Mouse (Mus musculus): ENCODE data around the gene 3110040M04Rik. TPM values are rescaled to one million over a fixed set of nuclear protein-coding genes. Genes with fewer than 3 reads are reported as not detected.
A peak's percentile ranks its signal among the peaks of the same experiment; 100 is the strongest.

The 3110040M04Rik gene
- polyA plus RNA-seq, 1 experiment from 2014 or later = not detected

GRCm38 (mm10) chr1:151245165-151245564 is 41.2 kb downstream of the 3110040M04Rik start:
- WGBS = 90% methylated on average over 10 of the region's 10 CpGs
- no peak overlapping the region for H3K9ac ChIP-seq (replicated peaks)
- no peaks in the 10 kb centered on the region for H3K36me3 ChIP-seq
- H3K4me2 ChIP-seq (replicated peaks) = no peak overlapping the region
- H3K27ac ChIP-seq = no peak overlapping the region
- H3K9me3 ChIP-seq = peaks cover 3% of the 10 kb centered on the region
- H3K4me1 ChIP-seq (replicated peaks) = no peaks in the 10 kb centered on the region
- H3K27me3 ChIP-seq = no peaks in the 10 kb centered on the region
- no peak overlapping the region for H3K4me3 ChIP-seq (replicated peaks)
- no peak for ATAC-seq

GRCm38 (mm10) chr1:151245846-151246245 is 41.9 kb downstream of the 3110040M04Rik start:
- Histone ChIP-seq H3K36me3 (no peaks in the 10 kb centered on the region), H3K4me1 (replicated peaks) (0 out of 2 replicates have a peak, but pooled peaks cover 2% of the 10 kb centered on the region), H3K4me2 (replicated peaks) (no peak overlapping the region), H3K9me3 (no peaks in the 10 kb centered on the region; the same call in 1 of the 2 replicates), H3K9ac (replicated peaks) (no peak overlapping the region), H3K27ac (no peak overlapping the region), H3K4me3 (replicated peaks) (no peak overlapping the region), H3K27me3 (no peaks in the 10 kb centered on the region)
- 54% methylated on average over 2 of the region's 2 CpGs for WGBS
- no peak for ATAC-seq

- Histone ChIP-seq H3K27me3 (no peaks in the 10 kb centered on the region), H3K9me3 (no peaks in the 10 kb centered on the region)
- WGBS = 92% methylated on average over 3 of the region's 3 CpGs
Observed at GRCm38 (mm10) chr1:151250109-151250508, 46.2 kb downstream of the 3110040M04Rik start.

DNA sequence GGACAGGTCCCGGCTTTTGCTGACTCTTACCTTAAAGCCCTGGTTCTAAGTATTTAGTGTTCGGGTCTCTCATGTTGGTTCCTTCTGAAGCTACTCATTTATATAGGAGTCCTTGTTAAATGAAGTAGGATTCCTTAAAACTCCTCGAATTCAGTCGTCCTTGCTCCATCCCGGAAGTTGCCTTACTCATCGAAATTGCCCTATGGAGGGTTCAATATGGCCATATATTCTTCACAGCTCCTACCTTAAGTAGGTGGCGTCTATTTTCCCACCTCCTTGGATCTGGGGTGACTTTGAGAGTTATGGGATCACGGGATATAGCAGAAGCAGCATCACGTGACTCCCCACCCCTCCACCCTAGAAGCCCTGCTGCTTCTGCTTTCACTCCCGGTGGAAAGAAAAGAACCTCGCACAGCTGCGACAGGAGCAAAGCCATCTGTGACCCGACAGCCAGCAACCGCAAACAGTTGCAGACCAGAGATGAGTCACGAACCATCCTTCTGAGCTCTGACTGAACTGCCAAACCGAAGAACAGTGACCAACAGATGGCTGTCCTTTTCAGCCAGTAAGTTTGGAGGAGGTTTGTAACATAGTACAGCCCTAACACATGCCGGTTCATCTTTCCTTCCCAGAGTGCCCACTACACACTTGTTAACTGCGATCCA is 46.7 kb downstream of the 3110040M04Rik start:
- ATAC-seq = 0 out of 2 replicates have a peak, but pooled peaks have one; percentile 20
- H3K27ac ChIP-seq = no peak overlapping the region
- H3K4me2 ChIP-seq (replicated peaks) = no peak overlapping the region
- no peaks in the 10 kb centered on the region for H3K36me3 ChIP-seq
- no peaks in the 10 kb centered on the region for H3K9me3 ChIP-seq
- 61% methylated on average over 18 of the region's 18 CpGs for WGBS
- 0 out of 2 replicates have a peak, but pooled peaks cover 3% of the 10 kb centered on the region for H3K4me1 ChIP-seq (replicated peaks)
- H3K27me3 ChIP-seq = no peaks in the 10 kb centered on the region
- H3K4me3 ChIP-seq (replicated peaks) = no peak overlapping the region
- H3K9ac ChIP-seq (replicated peaks) = no peak overlapping the region

More at GRCm38 (mm10) chr1:151250109-151250508, 46.2 kb downstream of the 3110040M04Rik start:
- no peaks in the 10 kb centered on the region for H3K36me3 ChIP-seq
- ATAC-seq = no peak
- no peak overlapping the region for H3K27ac ChIP-seq
- H3K9ac ChIP-seq (replicated peaks) = no peak overlapping the region
- H3K4me3 ChIP-seq (replicated peaks) = no peak overlapping the region
- no peak overlapping the region for H3K4me2 ChIP-seq (replicated peaks)
- H3K4me1 ChIP-seq (replicated peaks) = 0 out of 2 replicates have a peak, but pooled peaks cover 3% of the 10 kb centered on the region

DNA sequence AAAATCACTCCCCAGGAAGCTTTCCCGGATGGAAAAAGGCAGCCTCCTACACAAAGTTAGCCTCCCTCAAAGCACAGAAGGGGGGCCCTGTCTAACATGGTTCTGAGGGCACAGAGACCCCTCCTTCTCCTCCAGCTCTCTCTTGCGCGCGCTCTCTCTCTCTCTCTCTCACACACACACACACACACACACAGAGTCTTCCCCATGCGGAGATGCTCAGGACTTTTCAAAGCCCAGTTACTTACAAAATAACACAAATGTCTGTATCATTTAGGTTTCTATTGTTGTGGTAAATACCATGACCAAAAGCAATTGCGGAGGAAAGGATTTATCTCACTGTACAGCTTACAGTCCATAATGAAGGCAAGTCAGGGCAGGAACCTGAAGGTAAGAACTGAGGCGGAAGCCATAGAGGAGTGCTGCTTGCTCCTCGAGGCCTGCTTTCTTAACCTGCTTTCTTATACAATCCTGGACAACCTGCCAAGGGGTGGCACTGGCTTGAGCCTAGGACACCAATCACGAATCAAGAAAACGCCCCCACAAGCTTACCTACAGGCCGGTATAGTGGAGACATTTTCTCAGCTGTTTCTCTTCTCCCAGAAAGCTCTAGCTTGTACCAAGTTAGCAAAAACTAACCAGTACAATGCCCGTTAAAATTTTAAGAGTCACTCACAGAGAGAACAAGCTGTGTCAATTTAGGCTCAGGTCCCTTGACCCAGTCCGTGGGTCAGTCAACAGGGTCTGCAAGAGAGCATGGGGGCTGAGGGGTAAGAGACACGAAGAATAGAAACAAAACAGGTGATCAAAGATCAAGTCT is 47.5 kb downstream of the 3110040M04Rik start:
- peak; percentile 48; the same call in 1 of the 2 replicates for ATAC-seq
- H3K4me2 ChIP-seq (replicated peaks) = no peak overlapping the region
- no peak overlapping the region for H3K9ac ChIP-seq (replicated peaks)
- no peaks in the 10 kb centered on the region for H3K36me3 ChIP-seq
- 82% methylated on average over 14 of the region's 14 CpGs for WGBS
- no peaks in the 10 kb centered on the region for H3K9me3 ChIP-seq
- H3K4me3 ChIP-seq (replicated peaks) = no peak overlapping the region
- H3K4me1 ChIP-seq (replicated peaks) = 0 out of 2 replicates have a peak, but pooled peaks cover 3% of the 10 kb centered on the region
- H3K27ac ChIP-seq = no peak overlapping the region
- no peaks in the 10 kb centered on the region for H3K27me3 ChIP-seq

Other genes with a start within 250 kb of the 3110040M04Rik start
- gene Hmcn1, start 210.7 kb upstream of the 3110040M04Rik start, polyA plus RNA-seq (2015; fragmentation: Nextera tagmentation; extraction: Ambion mirVana) = 1.3 and 1.4 TPM in 2 replicates
- gene Gm47985, start 21.6 kb upstream of the 3110040M04Rik start, polyA plus RNA-seq (2015; fragmentation: Nextera tagmentation; extraction: Ambion mirVana) = 0.11 and 0.19 TPM in 2 replicates
- gene Gm8947, start 11.7 kb upstream of the 3110040M04Rik start, polyA plus RNA-seq (2015; fragmentation: Nextera tagmentation; extraction: Ambion mirVana) = not detected in 2 replicates
- not detected in 2 replicates for gene Gm47995, start 5.7 kb upstream of the 3110040M04Rik start, polyA plus RNA-seq (2015; fragmentation: Nextera tagmentation; extraction: Ambion mirVana)
- not detected in 2 replicates for gene Gm47996, start 6.0 kb downstream of the 3110040M04Rik start, polyA plus RNA-seq (2015; fragmentation: Nextera tagmentation; extraction: Ambion mirVana)
- gene Ivns1abp, start 140.4 kb downstream of the 3110040M04Rik start, polyA plus RNA-seq (2015; fragmentation: Nextera tagmentation; extraction: Ambion mirVana) = 304 and 319 TPM in 2 replicates
- gene Swt1, start 224.3 kb downstream of the 3110040M04Rik start, polyA plus RNA-seq (2015; fragmentation: Nextera tagmentation; extraction: Ambion mirVana) = 21.4 and 27.8 TPM in 2 replicates
- gene Trmt1l, start 224.4 kb downstream of the 3110040M04Rik start, polyA plus RNA-seq (2015; fragmentation: Nextera tagmentation; extraction: Ambion mirVana) = 51.8 and 56.0 TPM in 2 replicates

Data from midbrain, embryonic 13.5 days (tissue).